Mouse (Mus musculus) CH12.LX (cell line): ENCODE data around the gene Ikzf2. TPM values are rescaled to one million over a fixed set of nuclear protein-coding genes. Genes with fewer than 3 reads are reported as not detected.

Experiments used
- DNase-seq: peaks from one replicate; pipeline ENCODE4 v3.0.0-alpha.2; 2013; ENCODE audit errors: extremely low read depth
- H3K27ac ChIP-seq: 2 replicates; pipeline ENCODE4 v1.5.1; 2012; ENCODE audit warnings: low read depth, mild to moderate bottlenecking, control low read depth, moderate library complexity; ENCODE audit not compliant: insufficient read depth
- H3K27me3 ChIP-seq: replicated peaks from 2 replicates; pipeline ENCODE3; 2012; ENCODE audit warnings: inconsistent platforms
- H3K36me3 ChIP-seq, 2 experiments: replicated peaks in 1 of 2; 2 replicates each; pipeline versions ENCODE3 to v1.6.1; 2012; ENCODE audit warnings: inconsistent platforms in 1 of 2, low read length in 1 of 2, mild to moderate bottlenecking in 1 of 2, mixed read lengths in 1 of 2, moderate library complexity in 1 of 2; ENCODE audit not compliant: control insufficient read depth in 1 of 2, insufficient read depth in 1 of 2
- H3K4me1 ChIP-seq, 2 experiments: 2 replicates each; pipeline ENCODE4 v1.6.1; 2012; ENCODE audit warnings: inconsistent platforms in 1 of 2, moderate library complexity in 1 of 2; ENCODE audit not compliant: insufficient read depth in 2 of 2, control insufficient read depth in 1 of 2
- H3K4me2 ChIP-seq: 2 replicates; pipeline ENCODE4 v1.6.1; 2012; ENCODE audit warnings: low read depth, mild to moderate bottlenecking, control low read depth; ENCODE audit not compliant: poor library complexity, insufficient read depth, severe bottlenecking
- H3K4me3 ChIP-seq, 3 experiments: fragments of 150-350 bp in 1 of 3; sonication (generic) in 1 of 3; replicated peaks in 1 of 3; 2 replicates each; pipeline versions ENCODE3 to v1.5.1; 2011 to 2012; ENCODE audit warnings: low read depth in 2 of 3, low read length in 2 of 3, mild to moderate bottlenecking in 2 of 3, moderate library complexity in 2 of 3, control low read depth in 1 of 3, improper control_type of control experiment in 1 of 3, inconsistent platforms in 1 of 3, mixed read lengths in 1 of 3; ENCODE audit not compliant: poor library complexity in 1 of 3
- H3K79me2 ChIP-seq: replicated peaks from 2 replicates; pipeline ENCODE4 v1.6.1; 2012; ENCODE audit warnings: mild to moderate bottlenecking, moderate library complexity; ENCODE audit not compliant: control insufficient read depth, poor library complexity, insufficient read depth, severe bottlenecking; ENCODE audit errors: extremely low read depth
- H3K9ac ChIP-seq: 2 replicates; pipeline ENCODE4 v1.6.1; 2012; ENCODE audit warnings: low read depth, mild to moderate bottlenecking, control low read depth, moderate library complexity; ENCODE audit not compliant: insufficient read depth
- H3K9me3 ChIP-seq: replicated peaks from 2 replicates; pipeline ENCODE3; 2012; ENCODE audit warnings: low read length, inconsistent platforms, mixed read lengths
- CHD1 ChIP-seq: IDR thresholded peaks from 2 replicates; pipeline ENCODE4 v1.6.1; 2012; ENCODE audit warnings: low read depth, low read length, improper control_type of control experiment, inconsistent platforms
- CHD2 ChIP-seq: IDR thresholded peaks from 2 replicates; pipeline ENCODE4 v1.6.1; 2011; ENCODE audit warnings: low read length, improper control_type of control experiment
- CTCF ChIP-seq, 2 experiments: IDR thresholded peaks in 1 of 2; conservative IDR thresholded peaks in 1 of 2; 2 replicates each; pipeline ENCODE4 v1.5.1; 2011 to 2012; ENCODE audit warnings: low read depth in 2 of 2, low read length in 2 of 2, improper control_type of control experiment in 1 of 2, inconsistent platforms in 1 of 2, mild to moderate bottlenecking in 1 of 2, moderate library complexity in 1 of 2
- EP300 ChIP-seq: IDR thresholded peaks from 2 replicates; pipeline ENCODE4 v1.6.1; 2011; ENCODE audit warnings: low read length, improper control_type of control experiment
- ETS1 ChIP-seq: conservative IDR thresholded peaks from 2 replicates; pipeline ENCODE4 v1.6.1; 2012; ENCODE audit warnings: low read depth, mild to moderate bottlenecking, inconsistent platforms, low read length, improper control_type of control experiment, moderate library complexity
- GABPA ChIP-seq: IDR thresholded peaks from 2 replicates; pipeline ENCODE4 v1.6.1; 2012; ENCODE audit warnings: low read depth, low read length, improper control_type of control experiment, inconsistent platforms; ENCODE audit not compliant: insufficient replicate concordance
- IRF4 ChIP-seq: IDR thresholded peaks from 2 replicates; pipeline ENCODE4 v1.6.1; 2014; ENCODE audit warnings: low read depth, mild to moderate bottlenecking, inconsistent platforms, low read length, improper control_type of control experiment
- JUN ChIP-seq: IDR thresholded peaks from 2 replicates; pipeline ENCODE4 v1.6.1; 2011; ENCODE audit warnings: low read depth, mild to moderate bottlenecking, low read length, improper control_type of control experiment, moderate library complexity; ENCODE audit not compliant: insufficient read depth
- JUND ChIP-seq: conservative IDR thresholded peaks from 2 replicates; pipeline ENCODE4 v1.6.1; 2011; ENCODE audit warnings: low read depth, low read length, improper control_type of control experiment
- KAT2A ChIP-seq: IDR thresholded peaks from 2 replicates; pipeline ENCODE4 v1.6.1; 2012; ENCODE audit warnings: low read length, improper control_type of control experiment, inconsistent platforms; ENCODE audit not compliant: insufficient replicate concordance
- MAZ ChIP-seq: IDR thresholded peaks from 2 replicates; pipeline ENCODE4 v1.6.1; 2012; ENCODE audit warnings: low read depth, mild to moderate bottlenecking, inconsistent platforms, low read length, improper control_type of control experiment, moderate library complexity
- POLR2A ChIP-seq: IDR thresholded peaks from 2 replicates; pipeline ENCODE4 v1.6.1; 2011; ENCODE audit warnings: low read depth, mild to moderate bottlenecking, improper control_type of control experiment, low read length
- POLR2AphosphoS2 ChIP-seq: IDR thresholded peaks from 2 replicates; pipeline ENCODE4 v1.6.1; 2011; ENCODE audit warnings: low read depth, low read length, improper control_type of control experiment
- RCOR1 ChIP-seq: conservative IDR thresholded peaks from 2 replicates; pipeline ENCODE4 v1.6.1; 2012; ENCODE audit warnings: low read depth, mild to moderate bottlenecking, inconsistent platforms, low read length, improper control_type of control experiment
- SIN3A ChIP-seq: IDR thresholded peaks from 2 replicates; pipeline ENCODE4 v1.6.1; 2012; ENCODE audit warnings: low read length, improper control_type of control experiment, inconsistent platforms
- TBP ChIP-seq: conservative IDR thresholded peaks from 2 replicates; pipeline ENCODE4 v1.6.1; 2011; ENCODE audit warnings: low read depth, low read length, improper control_type of control experiment
- TCF12 ChIP-seq: IDR thresholded peaks from 2 replicates; pipeline ENCODE4 v1.6.1; 2014; ENCODE audit warnings: low read depth, mild to moderate bottlenecking, inconsistent platforms, low read length, improper control_type of control experiment
- UBTF ChIP-seq: IDR thresholded peaks from 2 replicates; pipeline ENCODE4 v1.6.1; 2012; ENCODE audit warnings: low read depth, mild to moderate bottlenecking, inconsistent platforms, low read length, improper control_type of control experiment, moderate library complexity
- USF1 ChIP-seq: IDR thresholded peaks from 2 replicates; pipeline ENCODE4 v1.6.1; 2014; ENCODE audit warnings: low read depth, mild to moderate bottlenecking, inconsistent platforms, low read length, improper control_type of control experiment
- USF2 ChIP-seq: conservative IDR thresholded peaks from 2 replicates; pipeline ENCODE4 v1.6.1; 2011; ENCODE audit warnings: low read depth, low read length, improper control_type of control experiment
- ZNF384 ChIP-seq: IDR thresholded peaks from 2 replicates; pipeline ENCODE4 v1.6.1; 2012; ENCODE audit warnings: low read depth, low read length, improper control_type of control experiment, inconsistent platforms
- dilution Hi-C: fragments of 300-500 bp; cut with MboI; formaldehyde crosslinking; loops from 2 replicates; pipeline ENCODE4 v1.14.3; 2020; ENCODE audit warnings: low sequenced_read_pairs; ENCODE audit not compliant: extremely low pct_unique_long_range_greater_than_20kb, extremely low pct_ligation_motif_present
- in situ Hi-C: fragments of 300-500 bp; cut with MboI; formaldehyde crosslinking; loops from 3 replicates; pipeline ENCODE4 v1.14.3; 2019; ENCODE audit warnings: low sequenced_read_pairs, low pct_ligation_motif_present, low pct_unique_long_range_greater_than_20kb, mixed read lengths
- polyA plus RNA-seq: library from polyadenylated mRNA; unstranded; fragments of >175 nt; gene quantifications from 2 replicates; pipeline ENCODE4 v1.2.1, GENCODE M21; 2012; ENCODE audit warnings: low read depth; ENCODE audit not compliant: insufficient read length
- total RNA-seq, 2 experiments: library from RNA; depleted of rRNA; stranded (reverse); fragments of 300-350 nt in 1 of 2; fragments of >200 nt in 1 of 2; gene quantifications; 2 replicates each; pipeline ENCODE4 v1.2.3; 2012 to 2014

Ikzf2 gene
- total and polyA plus RNA-seq, 3 experiments = not detected

GRCm38 (mm10) chr1:69492013-69492412, 195.0 kb downstream of the Ikzf2 start:
- DNase-seq = no peak
- dilution Hi-C loops = no loop called here
- H3K27ac ChIP-seq = no peak overlapping the region
- no peak for TF ChIP-seq POLR2A
- no peak for TF ChIP-seq CHD1
- TF ChIP-seq, all 38 proteins: peak for 0
- H3K79me2 ChIP-seq = no peaks in the 10 kb centered on the region
- H3K9me3 ChIP-seq = no peaks in the 10 kb centered on the region
- in situ Hi-C loops = no loop called here
- no peaks in the 10 kb centered on the region for H3K4me1 ChIP-seq
- no peaks in the 10 kb centered on the region for H3K36me3 ChIP-seq
- H3K9ac ChIP-seq = no peak overlapping the region
- no peak overlapping the region for H3K4me3 ChIP-seq
- H3K27me3 ChIP-seq = no peaks in the 10 kb centered on the region
- H3K4me2 ChIP-seq = no peak overlapping the region

GRCm38 (mm10) chr1:69489026-69489425, 198.0 kb downstream of the Ikzf2 start:
- Histone ChIP-seq H3K9ac (no peak overlapping the region), H3K27me3 (no peaks in the 10 kb centered on the region), H3K79me2 (no peaks in the 10 kb centered on the region), H3K4me2 (no peak overlapping the region), H3K36me3 (no peaks in the 10 kb centered on the region), H3K4me3 (no peak overlapping the region), H3K9me3 (no peaks in the 10 kb centered on the region), H3K27ac (no peak overlapping the region), H3K4me1 (no peaks in the 10 kb centered on the region)
- in situ Hi-C loops = no loop called here
- TF ChIP-seq TBP (no peak), USF1 (no peak), UBTF (no peak), GABPA (no peak), ETS1 (no peak), MAZ (no peak), CTCF (conservative IDR thresholded peaks at IDR 0.05 in 1 of 2, IDR thresholded peaks at IDR 0.05 in 1 of 2; ENCODE audit: low read depth in 2 of 2, low read length in 2 of 2) (no peak), SIN3A (no peak), ZNF384 (no peak), CHD2 (no peak), JUND (no peak), CHD1 (no peak), RCOR1 (no peak), USF2 (no peak), JUN (no peak), IRF4 (no peak), KAT2A (no peak), TCF12 (no peak), EP300 (no peak), POLR2AphosphoS2 (no peak)
- dilution Hi-C loops = no loop called here
- DNase-seq = no peak
